Mouse (Mus musculus): ENCODE results near the gene Wasl. TPM values are rescaled to one million over a fixed set of nuclear protein-coding genes. Genes with fewer than 3 reads are reported as not detected.

Wasl gene
- polyA plus RNA-seq, 1 experiment from 2014 or later, result 69.1 TPM

DNA sequence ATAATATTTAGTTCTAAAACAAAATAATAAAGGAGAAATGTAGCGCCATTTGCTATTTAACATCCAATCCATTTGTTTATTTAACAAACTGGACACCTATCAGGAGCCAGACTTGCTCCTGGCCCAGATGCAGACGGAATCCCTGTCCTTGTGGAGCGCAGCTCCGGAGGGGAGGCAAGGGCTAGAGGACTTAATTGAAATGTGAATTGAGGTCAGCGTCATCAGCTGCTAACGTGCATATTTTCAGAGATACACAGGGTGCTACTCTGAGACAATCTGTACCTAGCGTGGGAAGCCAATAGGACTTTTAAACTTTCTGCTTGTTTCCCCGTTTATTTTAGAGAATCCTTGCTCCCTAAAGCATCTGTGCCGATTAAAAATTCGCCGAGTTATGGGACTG is 94.5 kb downstream of the Wasl start:
- Histone ChIP-seq H3K4me1 (replicated peaks) (no peaks in the 10 kb centered on the region), H3K9me3 (no peaks in the 10 kb centered on the region), H3K27ac (no peak overlapping the region), H3K9ac (replicated peaks) (no peak overlapping the region), H3K4me2 (replicated peaks) (no peak overlapping the region), H3K27me3 (no peaks in the 10 kb centered on the region), H3K4me3 (replicated peaks) (no peak overlapping the region), H3K36me3 (no peaks in the 10 kb centered on the region)
- WGBS, result 73% methylated on average over 11 of the region's 11 CpGs
- ATAC-seq, result peak; percentile 48; the same call in 1 of the 2 replicates

DNA sequence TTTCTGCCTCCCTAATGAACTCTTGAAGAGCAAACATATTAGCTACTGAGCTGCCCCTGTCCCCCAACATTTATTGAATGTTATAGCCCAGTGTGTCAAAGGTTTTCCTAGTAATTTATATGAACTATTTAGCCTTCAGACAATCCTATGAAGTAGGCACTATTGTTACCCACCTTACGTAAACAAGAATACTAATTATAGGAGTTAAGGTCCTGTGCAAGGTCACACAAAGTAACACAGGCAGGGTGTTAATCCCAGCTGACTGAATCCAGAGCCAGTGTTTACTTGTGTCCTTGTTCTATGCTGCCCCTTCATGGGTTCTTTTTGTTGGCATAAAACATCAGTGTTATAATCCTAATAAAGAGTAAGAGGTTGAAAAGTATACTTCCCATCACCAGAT is 95.1 kb downstream of the Wasl start:
- 91% methylated on average over 1 of the region's 1 CpGs for WGBS
- Histone ChIP-seq H3K4me3 (replicated peaks) (no peak overlapping the region), H3K36me3 (no peaks in the 10 kb centered on the region), H3K9ac (replicated peaks) (no peak overlapping the region), H3K4me1 (replicated peaks) (no peaks in the 10 kb centered on the region), H3K27ac (no peak overlapping the region), H3K9me3 (no peaks in the 10 kb centered on the region), H3K27me3 (no peaks in the 10 kb centered on the region), H3K4me2 (replicated peaks) (no peak overlapping the region)
- no peak for ATAC-seq

DNA sequence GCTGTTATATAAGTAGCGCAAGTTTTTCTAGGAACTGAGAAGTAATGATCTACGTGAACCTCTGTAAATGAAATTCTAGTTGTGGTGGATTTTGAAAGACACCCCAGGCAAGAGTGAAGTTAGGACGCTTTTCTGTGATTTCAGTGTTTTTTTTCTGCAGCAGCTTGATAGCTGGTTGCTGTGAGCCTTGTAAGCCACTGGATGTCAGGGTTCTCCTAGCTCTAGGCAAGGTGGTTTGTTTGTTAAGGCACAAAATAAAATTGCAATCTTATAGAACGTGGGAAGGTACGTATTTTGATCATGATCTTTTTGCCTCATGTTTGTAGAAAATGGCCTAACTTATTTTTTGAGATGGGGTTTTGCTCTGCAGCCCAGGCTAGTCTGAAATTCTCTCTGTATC is 95.8 kb downstream of the Wasl start:
- H3K27ac ChIP-seq, result no peak overlapping the region
- ATAC-seq, result no peak
- H3K36me3 ChIP-seq, result no peaks in the 10 kb centered on the region
- no peak overlapping the region for H3K4me3 ChIP-seq (replicated peaks)
- no peaks in the 10 kb centered on the region for H3K4me1 ChIP-seq (replicated peaks)
- no peaks in the 10 kb centered on the region for H3K27me3 ChIP-seq
- H3K9me3 ChIP-seq, result no peaks in the 10 kb centered on the region
- 84% methylated on average over 5 of the region's 5 CpGs for WGBS
- H3K4me2 ChIP-seq (replicated peaks), result no peak overlapping the region
- H3K9ac ChIP-seq (replicated peaks), result no peak overlapping the region

DNA sequence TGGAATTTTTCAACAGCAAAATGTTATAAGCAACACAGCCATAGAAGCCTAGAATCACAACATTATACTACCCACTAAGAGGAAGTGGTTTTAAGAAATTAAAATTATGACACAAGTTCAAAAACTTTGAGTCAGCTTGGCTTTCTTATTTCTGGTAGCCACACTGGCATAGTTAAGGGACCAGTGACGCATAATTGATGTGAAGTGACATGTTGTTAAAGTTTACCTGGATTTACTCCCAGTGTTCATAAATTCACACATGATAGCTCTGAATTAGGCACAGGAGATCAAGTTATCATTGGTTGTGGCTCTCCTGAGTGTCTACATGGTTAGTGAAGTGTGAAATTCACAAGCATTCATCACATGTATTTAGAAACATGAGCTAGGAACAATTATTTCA is 99.9 kb downstream of the Wasl start:
- no peak overlapping the region for H3K27ac ChIP-seq
- H3K4me3 ChIP-seq (replicated peaks), result no peak overlapping the region
- no peaks in the 10 kb centered on the region for H3K36me3 ChIP-seq
- no peaks in the 10 kb centered on the region for H3K27me3 ChIP-seq
- no peak overlapping the region for H3K4me2 ChIP-seq (replicated peaks)
- 98% methylated on average over 1 of the region's 1 CpGs for WGBS
- H3K9ac ChIP-seq (replicated peaks), result no peak overlapping the region
- H3K9me3 ChIP-seq, result no peaks in the 10 kb centered on the region
- no peaks in the 10 kb centered on the region for H3K4me1 ChIP-seq (replicated peaks)
- ATAC-seq, result no peak

DNA sequence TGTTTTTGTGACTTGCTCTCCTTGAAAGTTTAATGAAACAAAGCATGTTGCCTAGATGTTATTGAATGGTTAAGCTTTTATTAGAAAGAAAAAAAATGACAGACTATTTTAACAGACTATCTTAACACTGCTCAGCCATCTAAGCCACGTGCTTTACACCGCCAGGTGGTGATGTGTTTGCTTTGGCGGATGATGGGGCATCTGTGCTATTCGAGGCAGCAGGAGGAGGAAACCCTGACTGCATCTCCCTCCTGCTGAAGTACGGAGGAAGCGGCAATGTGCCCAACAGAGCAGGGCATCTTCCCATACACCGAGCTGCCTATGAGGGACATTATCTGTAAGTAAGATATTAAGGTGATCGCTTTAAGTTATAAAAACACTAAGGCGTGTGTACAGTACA is 100.7 kb downstream of the Wasl start:
- 85% methylated on average over 9 of the region's 9 CpGs for WGBS
- H3K27me3 ChIP-seq, result no peaks in the 10 kb centered on the region

More for the DNA sequence above, 100.7 kb downstream of the Wasl start:
- H3K4me2 ChIP-seq (replicated peaks), result no peak overlapping the region
- no peaks in the 10 kb centered on the region for H3K4me1 ChIP-seq (replicated peaks)
- no peaks in the 10 kb centered on the region for H3K9me3 ChIP-seq
- no peak overlapping the region for H3K9ac ChIP-seq (replicated peaks)
- H3K27ac ChIP-seq, result no peak overlapping the region
- no peak overlapping the region for H3K4me3 ChIP-seq (replicated peaks)
- no peak for ATAC-seq
- no peaks in the 10 kb centered on the region for H3K36me3 ChIP-seq

Other genes starting within 250 kb of the Wasl start
- gene Iqub, start 149.9 kb downstream of the Wasl start, polyA plus RNA-seq (2015; fragmentation: Nextera tagmentation; extraction: Ambion mirVana), result 0.68 and 0.77 TPM in 2 replicates
- gene Ndufa5, start 137.0 kb downstream of the Wasl start, polyA plus RNA-seq (2015; fragmentation: Nextera tagmentation; extraction: Ambion mirVana), result 360 and 376 TPM in 2 replicates
- gene Asb15, start 136.9 kb downstream of the Wasl start, polyA plus RNA-seq (2015; fragmentation: Nextera tagmentation; extraction: Ambion mirVana), result not detected in 2 replicates
- gene Lmod2, start 67.2 kb downstream of the Wasl start, polyA plus RNA-seq (2015; fragmentation: Nextera tagmentation; extraction: Ambion mirVana), result not detected in 2 replicates
- gene Hyal6, start 68.2 kb upstream of the Wasl start, polyA plus RNA-seq (2015; fragmentation: Nextera tagmentation; extraction: Ambion mirVana), result not detected in 2 replicates
- gene Hyal4, start 83.3 kb upstream of the Wasl start, polyA plus RNA-seq (2015; fragmentation: Nextera tagmentation; extraction: Ambion mirVana), result not detected in 2 replicates
- not detected in 2 replicates for gene Spam1, start 126.2 kb upstream of the Wasl start, polyA plus RNA-seq (2015; fragmentation: Nextera tagmentation; extraction: Ambion mirVana)
- not detected in 2 replicates for gene Hyal5, start 193.0 kb upstream of the Wasl start, polyA plus RNA-seq (2015; fragmentation: Nextera tagmentation; extraction: Ambion mirVana)

Measured in midbrain, embryonic 13.5 days (tissue).